Mouse (Mus musculus) intestine, embryonic 14.5 days (tissue): ENCODE data around the gene Nfib. TPM values are rescaled to one million over a fixed set of nuclear protein-coding genes. Genes with fewer than 3 reads are reported as not detected.

ENCODE experiments used
- ATAC-seq: fragments of 200-750 bp; cut with Nextera tagmentation; replicated peaks from 2 replicates; pipeline ENCODE4 v1.8.0; 2017; ENCODE audit warnings: low read depth, moderate number of reproducible peaks, moderate TSS enrichment, moderate library complexity; ENCODE audit not compliant: low FRiP score, low TSS enrichment
- DNase-seq: peaks from one replicate; pipeline ENCODE4 v3.0.0-alpha.2; 2018; ENCODE audit warnings: low spot score
- H3K27ac ChIP-seq: fragments of 300-500 bp; sonication (generic); 2 replicates; pipeline ENCODE4 v1.5.1; 2014; ENCODE audit warnings: low read depth, mild to moderate bottlenecking, control low read depth
- H3K27me3 ChIP-seq: fragments of 300-500 bp; sonication (generic); replicated peaks from 2 replicates; pipeline ENCODE4 v1.6.1; 2014; ENCODE audit warnings: low read length, control low read depth; ENCODE audit not compliant: control insufficient read depth, insufficient read depth
- H3K36me3 ChIP-seq: fragments of 300-500 bp; sonication (generic); 2 replicates; pipeline ENCODE4 v1.6.1; 2014; ENCODE audit warnings: low read length, control low read depth; ENCODE audit not compliant: control insufficient read depth, insufficient read depth
- H3K4me1 ChIP-seq: fragments of 300-500 bp; sonication (generic); replicated peaks from 2 replicates; pipeline ENCODE4 v1.6.1; 2014; ENCODE audit warnings: low read length, control low read depth, mixed read lengths; ENCODE audit not compliant: control insufficient read depth, insufficient read depth
- H3K4me2 ChIP-seq: fragments of 300-500 bp; sonication (generic); 2 replicates; pipeline ENCODE4 v1.6.1; 2014; ENCODE audit warnings: low read length
- H3K4me3 ChIP-seq: fragments of 300-500 bp; sonication (generic); 2 replicates; pipeline ENCODE4 v1.5.1; 2014; ENCODE audit warnings: low read depth, low read length, control low read depth, mixed read lengths
- H3K9ac ChIP-seq: fragments of 300-500 bp; sonication (generic); 2 replicates; pipeline ENCODE4 v1.6.1; 2014; ENCODE audit warnings: mild to moderate bottlenecking, low read length
- H3K9me3 ChIP-seq: fragments of 300-500 bp; sonication (generic); 2 replicates; pipeline ENCODE4 v1.6.1; 2016; ENCODE audit warnings: low read length, control low read depth; ENCODE audit not compliant: control insufficient read depth
- WGBS: fragments of 180-500 bp; shearing (Covaris S2); extraction: QIAGEN DNeasy Blood & Tissue Kit; methylation state at CpG from one replicate; pipeline ENCODE4 v1.1.7; 2014; 5-methylcytosine and 5-hydroxymethylcytosine counted together
- polyA plus RNA-seq: library from polyadenylated mRNA; unstranded; fragments of >200 nt; fragmentation: Nextera tagmentation; extraction: Ambion mirVana; gene quantifications from 2 replicates; pipeline ENCODE4 v1.2.1, GENCODE M21; 2014

Gene Nfib
- polyA plus RNA-seq, 1 experiment from 2014 or later, result 61.7 TPM

DNA sequence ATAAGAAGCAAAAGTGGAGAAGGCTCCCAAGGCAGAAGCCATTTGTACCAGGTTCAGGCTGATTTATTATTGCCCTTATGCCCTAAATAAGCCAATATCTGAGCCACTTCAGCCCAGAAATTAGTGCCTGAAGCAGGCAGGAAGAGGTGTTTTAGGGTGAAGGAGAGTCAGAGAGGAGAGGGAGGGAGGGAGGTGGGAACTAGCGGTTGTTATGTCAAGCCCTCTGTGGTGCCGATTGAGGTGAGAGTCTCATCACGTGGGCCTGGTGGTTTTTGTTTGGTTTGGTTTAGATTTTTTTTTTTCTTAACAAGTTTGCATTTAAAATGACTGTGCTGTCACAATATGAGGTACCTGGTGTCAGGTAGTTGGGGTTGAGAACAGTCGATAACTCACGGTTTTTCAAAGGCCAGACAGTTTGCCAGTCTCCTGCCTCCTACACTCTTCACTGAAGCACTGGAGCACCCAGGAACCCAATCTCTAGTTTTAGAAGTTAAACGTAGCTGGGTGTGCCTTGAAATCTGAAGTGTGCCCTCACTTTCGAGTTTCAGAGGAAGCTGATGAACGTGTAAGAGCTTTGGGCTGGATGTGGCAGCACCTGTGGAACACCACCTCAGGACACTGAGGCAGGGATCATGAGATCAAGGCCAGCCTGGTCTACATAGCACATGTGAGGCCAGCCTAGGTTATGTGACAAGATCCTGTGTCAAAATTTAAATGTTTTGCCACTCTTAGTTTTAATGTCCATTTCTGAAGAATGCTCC lies 81.1 kb downstream of the Nfib start:
- WGBS, result 73% methylated on average over 8 of the region's 8 CpGs
- Histone ChIP-seq H3K4me1 (peaks cover 16% of the 10 kb centered on the region), H3K4me2 (no peak overlapping the region), H3K4me3 (no peak overlapping the region), H3K9me3 (no peaks in the 10 kb centered on the region), H3K9ac (no peak overlapping the region), H3K27ac (no peak overlapping the region), H3K36me3 (no peaks in the 10 kb centered on the region), H3K27me3 (no peaks in the 10 kb centered on the region)
- no peak for DNase-seq
- no peak for ATAC-seq

DNA sequence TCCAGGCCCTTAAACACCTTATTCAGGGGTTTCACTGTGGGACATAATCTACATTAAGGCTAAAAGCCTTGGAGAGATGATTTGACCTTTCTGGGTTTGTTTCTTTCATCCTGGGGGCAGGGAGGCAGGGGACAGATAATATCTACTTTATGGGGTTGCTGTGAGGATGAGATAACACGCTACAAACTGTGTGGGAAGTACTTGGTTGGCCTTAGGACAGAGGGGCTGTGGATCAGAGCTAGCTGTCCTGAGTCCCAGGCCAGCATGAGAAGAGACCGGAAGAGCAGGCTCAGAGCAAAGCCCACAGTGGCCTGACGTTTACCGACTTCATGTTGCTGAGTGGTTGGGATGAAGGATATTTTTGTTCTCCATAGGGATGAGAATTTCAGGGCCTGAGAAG lies 81.7 kb downstream of the Nfib start:
- ATAC-seq (no peak), DNase-seq (no peak)
- H3K27me3 ChIP-seq, result no peaks in the 10 kb centered on the region
- no peak overlapping the region for H3K4me2 ChIP-seq
- peaks cover 22% of the 10 kb centered on the region for H3K4me1 ChIP-seq
- H3K9ac ChIP-seq, result no peak overlapping the region
- H3K27ac ChIP-seq, result no peak overlapping the region
- no peak overlapping the region for H3K4me3 ChIP-seq
- H3K9me3 ChIP-seq, result no peaks in the 10 kb centered on the region
- no peaks in the 10 kb centered on the region for H3K36me3 ChIP-seq
- WGBS, result 69% methylated on average over 4 of the region's 4 CpGs

- Histone ChIP-seq H3K36me3 (no peaks in the 10 kb centered on the region), H3K9me3 (no peaks in the 10 kb centered on the region), H3K9ac (no peak overlapping the region), H3K4me1 (peaks cover 26% of the 10 kb centered on the region), H3K27me3 (no peaks in the 10 kb centered on the region), H3K4me2 (no peak overlapping the region), H3K27ac (peak overlapping the region; percentile 62), H3K4me3 (no peak overlapping the region)
- no peak for DNase-seq
- no peak for ATAC-seq
- WGBS, result 76% methylated on average over 12 of the region's 12 CpGs
Observed at GRCm38 (mm10) chr4:82623081-82623538, 82.4 kb downstream of the Nfib start.

DNA sequence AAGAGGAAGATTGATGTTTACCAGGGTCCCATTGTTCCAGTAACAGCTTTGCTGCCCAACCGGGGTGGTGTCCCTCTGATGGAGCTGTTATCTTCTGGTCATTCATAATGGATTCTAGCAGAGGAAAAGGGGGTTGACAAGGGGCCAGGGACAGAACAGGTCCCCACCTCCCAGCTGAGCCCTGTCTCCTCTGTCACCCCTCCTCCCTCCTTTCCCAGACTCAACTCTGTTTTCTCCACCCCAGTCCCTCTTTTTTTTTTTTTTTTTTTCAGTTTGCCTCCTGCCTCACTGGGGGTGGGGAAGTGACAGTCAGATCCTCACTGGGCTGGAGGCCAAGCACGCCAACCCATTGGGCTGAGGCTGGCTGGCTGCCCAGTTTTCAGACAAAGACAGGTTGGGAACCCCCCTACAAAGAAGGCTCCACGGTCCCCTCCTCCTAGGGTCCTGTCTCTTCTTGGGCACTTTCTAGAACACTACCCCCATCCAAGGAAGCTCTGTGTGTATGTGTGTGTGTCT lies 83.2 kb downstream of the Nfib start:
- H3K27me3 ChIP-seq, result no peaks in the 10 kb centered on the region
- H3K4me3 ChIP-seq, result no peak overlapping the region
- H3K9me3 ChIP-seq, result no peaks in the 10 kb centered on the region
- no peak overlapping the region for H3K9ac ChIP-seq
- peaks cover 26% of the 10 kb centered on the region for H3K4me1 ChIP-seq
- ATAC-seq (no peak; the same call in 1 of the 2 replicates), DNase-seq (peak; percentile 66)
- 6% methylated on average over 3 of the region's 3 CpGs for WGBS
- H3K4me2 ChIP-seq, result 0 out of 2 replicates have a peak overlapping the region, but pooled peaks have one; percentile 11
- H3K36me3 ChIP-seq, result no peaks in the 10 kb centered on the region
- peak overlapping the region; percentile 62 for H3K27ac ChIP-seq

GRCm38 (mm10) chr4:82619539-82619941 lies 86.0 kb downstream of the Nfib start:
- no peak overlapping the region for H3K4me2 ChIP-seq
- peaks cover 26% of the 10 kb centered on the region for H3K4me1 ChIP-seq
- no peaks in the 10 kb centered on the region for H3K27me3 ChIP-seq
- H3K9ac ChIP-seq, result no peak overlapping the region
- no peak overlapping the region for H3K27ac ChIP-seq
- H3K36me3 ChIP-seq, result no peaks in the 10 kb centered on the region
- no peaks in the 10 kb centered on the region for H3K9me3 ChIP-seq
- DNase-seq (peak; percentile 61), ATAC-seq (peak; percentile 38; the same call in 1 of the 2 replicates)
- WGBS, result 57% methylated on average over 12 of the region's 12 CpGs
- H3K4me3 ChIP-seq, result no peak overlapping the region

DNA sequence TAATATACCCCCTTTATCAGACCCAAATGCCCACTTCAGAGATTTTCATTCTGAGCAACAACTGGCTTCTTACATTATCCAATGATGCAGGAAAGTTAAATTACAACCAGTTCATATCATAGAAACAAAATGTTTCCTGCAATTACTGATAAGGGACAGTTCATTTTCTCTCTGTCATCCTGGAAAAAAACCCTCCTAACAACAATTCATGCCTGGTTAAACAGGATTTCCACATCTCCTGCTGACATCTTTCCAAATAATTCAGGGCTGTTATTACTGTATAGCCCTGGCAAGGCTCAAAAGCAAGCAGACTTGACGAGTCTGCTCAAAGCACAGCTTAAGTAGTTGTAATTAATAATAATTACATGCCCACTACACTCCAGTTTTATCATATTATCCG lies 86.5 kb downstream of the Nfib start:
- Histone ChIP-seq H3K4me3 (no peak overlapping the region), H3K4me2 (no peak overlapping the region), H3K4me1 (peaks cover 27% of the 10 kb centered on the region), H3K36me3 (no peaks in the 10 kb centered on the region), H3K27ac (no peak overlapping the region), H3K9ac (no peak overlapping the region), H3K9me3 (no peaks in the 10 kb centered on the region), H3K27me3 (no peaks in the 10 kb centered on the region)
- DNase-seq, result no peak
- 34% methylated on average over 2 of the region's 2 CpGs for WGBS
- no peak for ATAC-seq

GRCm38 (mm10) chr4:82617257-82617656 lies 88.3 kb downstream of the Nfib start:
- Histone ChIP-seq H3K4me3 (no peak overlapping the region), H3K4me2 (no peak overlapping the region), H3K9ac (no peak overlapping the region), H3K36me3 (no peaks in the 10 kb centered on the region), H3K4me1 (peaks cover 24% of the 10 kb centered on the region), H3K9me3 (no peaks in the 10 kb centered on the region), H3K27me3 (no peaks in the 10 kb centered on the region), H3K27ac (no peak overlapping the region)
- whole genome bisulfite sequencing, result 84% methylated on average over 10 of the region's 10 CpGs
- ATAC-seq (no peak), DNase-seq (no peak)

GRCm38 (mm10) chr4:82615712-82616111 lies 89.8 kb downstream of the Nfib start:
- WGBS, result 89% methylated on average over 5 of the region's 5 CpGs
- no peak for DNase-seq
- no peak for ATAC-seq

DNA sequence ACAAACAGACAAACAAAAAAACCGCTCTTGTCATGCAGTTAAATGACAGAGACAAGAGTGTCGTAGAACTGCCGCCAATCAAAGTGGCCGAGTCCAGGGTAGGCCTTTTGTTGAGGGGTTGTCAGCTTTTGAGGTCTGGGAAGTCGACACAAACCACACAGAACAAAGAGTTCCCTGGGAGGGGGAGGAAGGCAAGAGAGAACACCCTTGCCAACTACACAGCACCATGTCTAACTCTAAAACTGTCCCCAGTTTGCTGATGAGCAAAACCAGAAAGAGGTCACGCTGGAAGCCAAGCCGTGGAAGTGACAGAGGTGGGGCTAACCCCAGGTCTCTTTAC lies 91.1 kb downstream of the Nfib start:
- Histone ChIP-seq H3K9me3 (no peaks in the 10 kb centered on the region), H3K4me3 (no peak overlapping the region), H3K4me1 (peaks cover 18% of the 10 kb centered on the region), H3K36me3 (no peaks in the 10 kb centered on the region), H3K27me3 (no peaks in the 10 kb centered on the region), H3K4me2 (no peak overlapping the region), H3K27ac (no peak overlapping the region), H3K9ac (no peak overlapping the region)
- ATAC-seq (no peak), DNase-seq (no peak)
- 50% methylated on average over 7 of the region's 7 CpGs for WGBS

More at GRCm38 (mm10) chr4:82615712-82616111, 89.8 kb downstream of the Nfib start:
- Histone ChIP-seq H3K27ac (no peak overlapping the region), H3K9ac (no peak overlapping the region), H3K9me3 (no peaks in the 10 kb centered on the region), H3K4me3 (no peak overlapping the region), H3K27me3 (no peaks in the 10 kb centered on the region), H3K4me1 (peaks cover 18% of the 10 kb centered on the region), H3K4me2 (no peak overlapping the region), H3K36me3 (no peaks in the 10 kb centered on the region)
